Mouse (Mus musculus) neural tube, embryonic 14.5 days (tissue): Measurements from ENCODE around the gene Cdc42ep3. TPM values are rescaled to one million over a fixed set of nuclear protein-coding genes. Genes with fewer than 3 reads are reported as not detected.

Experiments
- ATAC-seq: fragments of 200-750 bp; cut with Nextera tagmentation; 2 replicates; pipeline ENCODE4 v1.8.0; 2017; ENCODE audit warnings: low read depth, mild to moderate bottlenecking, moderate TSS enrichment, moderate library complexity
- H3K27ac ChIP-seq: fragments of 300-500 bp; sonication (generic); 2 replicates; pipeline ENCODE4 v1.5.1; 2014; ENCODE audit warnings: low read depth, mild to moderate bottlenecking, control low read depth, low read length, moderate library complexity, mixed read lengths
- H3K27me3 ChIP-seq: fragments of 300-500 bp; sonication (generic); 2 replicates; pipeline ENCODE4 v1.6.1; 2014; ENCODE audit warnings: low read length; ENCODE audit not compliant: control insufficient read depth, insufficient read depth
- H3K36me3 ChIP-seq: fragments of 300-500 bp; sonication (generic); 2 replicates; pipeline ENCODE4 v1.6.1; 2014; ENCODE audit warnings: low read length, mixed read lengths; ENCODE audit not compliant: control insufficient read depth, insufficient read depth
- H3K4me1 ChIP-seq: fragments of 300-500 bp; sonication (generic); 2 replicates; pipeline ENCODE4 v1.6.1; 2014; ENCODE audit warnings: low read length; ENCODE audit not compliant: control insufficient read depth, insufficient read depth
- H3K4me2 ChIP-seq: fragments of 300-500 bp; sonication (generic); 2 replicates; pipeline ENCODE4 v1.6.1; 2014; ENCODE audit warnings: mild to moderate bottlenecking, low read depth, low read length, control low read depth
- H3K4me3 ChIP-seq: fragments of 300-500 bp; sonication (generic); 2 replicates; pipeline ENCODE4 v1.5.1; 2014; ENCODE audit warnings: low read depth, low read length, control low read depth, mixed read lengths
- H3K9ac ChIP-seq: fragments of 300-500 bp; sonication (generic); replicated peaks from 2 replicates; pipeline ENCODE4 v1.6.1; 2014; ENCODE audit warnings: low read depth, mild to moderate bottlenecking, control low read depth, low read length, mixed read lengths
- H3K9me3 ChIP-seq: fragments of 300-500 bp; sonication (generic); 2 replicates; pipeline ENCODE4 v1.6.1; 2016; ENCODE audit warnings: low read length; ENCODE audit not compliant: control insufficient read depth
- whole genome bisulfite sequencing: fragments of 180-500 bp; shearing (Covaris S2); extraction: QIAGEN DNeasy Blood & Tissue Kit; methylation state at CpG from one replicate; pipeline ENCODE4 v1.1.7; 2014; 5-methylcytosine and 5-hydroxymethylcytosine counted together
- polyA plus RNA-seq: library from polyadenylated mRNA; unstranded; fragments of >200 nt; fragmentation: Nextera tagmentation; extraction: Ambion mirVana; gene quantifications from 2 replicates; pipeline ENCODE4 v1.2.1, GENCODE M21; 2014

The Cdc42ep3 gene
- polyA plus RNA-seq, 1 experiment from 2014 or later: 58.4 TPM

- Histone ChIP-seq H3K9ac (no peak overlapping the region), H3K36me3 (peaks cover 4% of the 10 kb centered on the region; the same call in 1 of the 2 replicates), H3K4me2 (no peak overlapping the region), H3K4me1 (no peaks in the 10 kb centered on the region), H3K4me3 (no peak overlapping the region), H3K27me3 (no peaks in the 10 kb centered on the region), H3K27ac (no peak overlapping the region), H3K9me3 (no peaks in the 10 kb centered on the region)
- ATAC-seq: no peak
- WGBS: 92% methylated on average over 9 of the region's 9 CpGs
Measured at GRCm38 (mm10) chr17:79333650-79334049, 21.2 kb downstream of the Cdc42ep3 start.

GRCm38 (mm10) chr17:79332864-79333263 lies 22.0 kb downstream of the Cdc42ep3 start:
- no peak for ATAC-seq
- H3K4me3 ChIP-seq: no peak overlapping the region
- no peaks in the 10 kb centered on the region for H3K27me3 ChIP-seq
- H3K4me1 ChIP-seq: no peaks in the 10 kb centered on the region
- H3K36me3 ChIP-seq: peaks cover 4% of the 10 kb centered on the region; the same call in 1 of the 2 replicates
- no peak overlapping the region for H3K4me2 ChIP-seq
- 92% methylated on average over 3 of the region's 3 CpGs for WGBS
- H3K9ac ChIP-seq: no peak overlapping the region
- H3K9me3 ChIP-seq: no peaks in the 10 kb centered on the region
- no peak overlapping the region for H3K27ac ChIP-seq

- no peaks in the 10 kb centered on the region for H3K27me3 ChIP-seq
- no peak overlapping the region for H3K4me3 ChIP-seq
- no peak overlapping the region for H3K4me2 ChIP-seq
- 98% methylated on average over 2 of the region's 2 CpGs for WGBS
- no peak overlapping the region for H3K27ac ChIP-seq
- no peaks in the 10 kb centered on the region for H3K4me1 ChIP-seq
- H3K36me3 ChIP-seq: peaks cover 4% of the 10 kb centered on the region; the same call in 1 of the 2 replicates
- H3K9ac ChIP-seq: no peak overlapping the region
- H3K9me3 ChIP-seq: no peaks in the 10 kb centered on the region
- ATAC-seq: no peak
Measured at GRCm38 (mm10) chr17:79330397-79330796, 24.5 kb downstream of the Cdc42ep3 start.

GRCm38 (mm10) chr17:79326868-79327376 lies 28.0 kb downstream of the Cdc42ep3 start:
- H3K9me3 ChIP-seq: no peaks in the 10 kb centered on the region
- WGBS: 43% methylated on average over 4 of the region's 4 CpGs
- no peaks in the 10 kb centered on the region for H3K36me3 ChIP-seq
- peak; percentile 84 for ATAC-seq
- H3K27me3 ChIP-seq: no peaks in the 10 kb centered on the region
- H3K4me1 ChIP-seq: no peaks in the 10 kb centered on the region
- no peak overlapping the region for H3K4me2 ChIP-seq
- no peak overlapping the region for H3K9ac ChIP-seq
- no peak overlapping the region for H3K27ac ChIP-seq
- no peak overlapping the region for H3K4me3 ChIP-seq

GRCm38 (mm10) chr17:79317085-79317751 lies 37.7 kb downstream of the Cdc42ep3 start:
- Histone ChIP-seq H3K4me2 (no peak overlapping the region), H3K9me3 (no peaks in the 10 kb centered on the region), H3K27me3 (no peaks in the 10 kb centered on the region), H3K27ac (no peak overlapping the region), H3K9ac (no peak overlapping the region), H3K4me1 (no peaks in the 10 kb centered on the region), H3K36me3 (no peaks in the 10 kb centered on the region), H3K4me3 (no peak overlapping the region)
- 64% methylated on average over 12 of the region's 12 CpGs for WGBS
- no peak for ATAC-seq

GRCm38 (mm10) chr17:79315415-79316094 lies 39.3 kb downstream of the Cdc42ep3 start:
- H3K9ac ChIP-seq: no peak overlapping the region
- H3K36me3 ChIP-seq: no peaks in the 10 kb centered on the region
- H3K4me1 ChIP-seq: no peaks in the 10 kb centered on the region
- no peak overlapping the region for H3K4me2 ChIP-seq
- ATAC-seq: no peak
- WGBS: 67% methylated on average over 4 of the region's 4 CpGs
- no peak overlapping the region for H3K4me3 ChIP-seq
- H3K27me3 ChIP-seq: no peaks in the 10 kb centered on the region
- no peak overlapping the region for H3K27ac ChIP-seq
- no peaks in the 10 kb centered on the region for H3K9me3 ChIP-seq

- WGBS: 91% methylated on average over 1 of the region's 1 CpGs
- H3K9me3 ChIP-seq: no peaks in the 10 kb centered on the region
- no peak overlapping the region for H3K4me3 ChIP-seq
- H3K9ac ChIP-seq: no peak overlapping the region
- no peaks in the 10 kb centered on the region for H3K36me3 ChIP-seq
- no peaks in the 10 kb centered on the region for H3K4me1 ChIP-seq
- H3K27ac ChIP-seq: no peak overlapping the region
- H3K27me3 ChIP-seq: no peaks in the 10 kb centered on the region
- H3K4me2 ChIP-seq: no peak overlapping the region
- ATAC-seq: no peak
Measured at GRCm38 (mm10) chr17:79310465-79310864, 44.4 kb downstream of the Cdc42ep3 start.

GRCm38 (mm10) chr17:79309506-79309905 lies 45.4 kb downstream of the Cdc42ep3 start:
- H3K27ac ChIP-seq: no peak overlapping the region
- H3K4me1 ChIP-seq: no peaks in the 10 kb centered on the region
- ATAC-seq: no peak
- H3K9ac ChIP-seq: no peak overlapping the region
- H3K9me3 ChIP-seq: no peaks in the 10 kb centered on the region
- no peaks in the 10 kb centered on the region for H3K27me3 ChIP-seq
- no peak overlapping the region for H3K4me3 ChIP-seq
- H3K4me2 ChIP-seq: no peak overlapping the region
- 98% methylated on average over 1 of the region's 1 CpGs for WGBS
- no peaks in the 10 kb centered on the region for H3K36me3 ChIP-seq

- no peak overlapping the region for H3K9ac ChIP-seq
- no peak for ATAC-seq
- WGBS: 88% methylated on average over 7 of the region's 7 CpGs
Measured at GRCm38 (mm10) chr17:79305644-79306043, 49.2 kb downstream of the Cdc42ep3 start.

More at GRCm38 (mm10) chr17:79305644-79306043, 49.2 kb downstream of the Cdc42ep3 start:
- H3K4me1 ChIP-seq: no peaks in the 10 kb centered on the region
- no peak overlapping the region for H3K4me2 ChIP-seq
- H3K4me3 ChIP-seq: no peak overlapping the region
- no peak overlapping the region for H3K27ac ChIP-seq
- H3K36me3 ChIP-seq: no peaks in the 10 kb centered on the region
- no peaks in the 10 kb centered on the region for H3K27me3 ChIP-seq
- no peaks in the 10 kb centered on the region for H3K9me3 ChIP-seq
